Mouse (Mus musculus) heart, embryonic 14.5 days (tissue): ENCODE results near the gene G6pd2. TPM values are rescaled to one million over a fixed set of nuclear protein-coding genes. Genes with fewer than 3 reads are reported as not detected.

ENCODE experiments used
- ATAC-seq: fragments of 200-750 bp; cut with Nextera tagmentation; 2 replicates; pipeline ENCODE4 v1.8.0; 2017; ENCODE audit warnings: low read depth, moderate TSS enrichment; ENCODE audit not compliant: insufficient number of reproducible peaks, insufficient read depth, low FRiP score
- H3K27ac ChIP-seq, 2 experiments: fragments of 200-500 bp in 1 of 2; fragments of 300-500 bp in 1 of 2; sonication (generic) in 1 of 2; replicated peaks in 1 of 2; 2 replicates each; pipeline ENCODE4 v1.5.1; 2012 to 2014; ENCODE audit warnings: low read depth in 2 of 2, low read length in 2 of 2, control low read depth in 1 of 2, mild to moderate bottlenecking in 1 of 2, mixed read lengths in 1 of 2; ENCODE audit not compliant: control insufficient read depth in 1 of 2, insufficient read depth in 1 of 2
- H3K27me3 ChIP-seq: fragments of 300-500 bp; sonication (generic); 2 replicates; pipeline ENCODE4 v1.6.1; 2014; ENCODE audit warnings: mild to moderate bottlenecking, low read length, control low read depth; ENCODE audit not compliant: control insufficient read depth, insufficient read depth
- H3K36me3 ChIP-seq: fragments of 300-500 bp; sonication (generic); 2 replicates; pipeline ENCODE4 v1.6.1; 2014; ENCODE audit warnings: mild to moderate bottlenecking, control low read depth, low read length, mixed read lengths; ENCODE audit not compliant: control insufficient read depth, insufficient read depth
- H3K4me1 ChIP-seq, 2 experiments: fragments of 200-500 bp in 1 of 2; fragments of 300-500 bp in 1 of 2; sonication (generic) in 1 of 2; 2 replicates each; pipeline ENCODE4 v1.6.1; 2012 to 2014; ENCODE audit warnings: low read length in 2 of 2, control low read depth in 1 of 2, mixed read lengths in 1 of 2; ENCODE audit not compliant: control insufficient read depth in 2 of 2, insufficient read depth in 2 of 2
- H3K4me2 ChIP-seq: fragments of 300-500 bp; sonication (generic); 2 replicates; pipeline ENCODE4 v1.6.1; 2014; ENCODE audit warnings: mild to moderate bottlenecking, low read length
- H3K4me3 ChIP-seq, 2 experiments: fragments of 200-500 bp in 1 of 2; fragments of 300-500 bp in 1 of 2; sonication (generic) in 1 of 2; 2 replicates each; pipeline ENCODE4 v1.5.1; 2012 to 2014; ENCODE audit warnings: low read length in 2 of 2, mild to moderate bottlenecking in 2 of 2, control low read depth in 1 of 2, low read depth in 1 of 2, moderate library complexity in 1 of 2; ENCODE audit not compliant: control insufficient read depth in 1 of 2, insufficient read depth in 1 of 2
- H3K9ac ChIP-seq: fragments of 300-500 bp; sonication (generic); 2 replicates; pipeline ENCODE4 v1.6.1; 2014; ENCODE audit warnings: mild to moderate bottlenecking, low read length
- H3K9me3 ChIP-seq: fragments of 300-500 bp; sonication (generic); 2 replicates; pipeline ENCODE4 v1.6.1; 2016; ENCODE audit warnings: low read length, control low read depth; ENCODE audit not compliant: control insufficient read depth
- WGBS: fragments of 180-500 bp; shearing (Covaris S2); extraction: QIAGEN DNeasy Blood & Tissue Kit; methylation state at CpG from one replicate; pipeline ENCODE4 v1.1.7; 2014; 5-methylcytosine and 5-hydroxymethylcytosine counted together
- polyA plus RNA-seq: library from polyadenylated mRNA; unstranded; fragments of >200 nt; fragmentation: Nextera tagmentation; extraction: Ambion mirVana; gene quantifications from 2 replicates; pipeline ENCODE4 v1.2.1, GENCODE M21; 2014

The G6pd2 gene
- polyA plus RNA-seq, result not detected in 2 replicates

GRCm38 (mm10) chr5:61808516-61808915 is at the start of gene G6pd2:
G6pd2 (plus strand) TSS chr5:61808816.
- no peak for ATAC-seq
- H3K27me3 ChIP-seq, result no peaks in the 10 kb centered on the region
- WGBS, result 88% methylated on average over 2 of the region's 2 CpGs

GRCm38 (mm10) chr5:61764214-61764613 is 44.4 kb upstream of the G6pd2 start:
- H3K4me2 ChIP-seq, result no peak overlapping the region
- H3K27me3 ChIP-seq, result no peaks in the 10 kb centered on the region
- H3K4me1 ChIP-seq, result no peaks in the 10 kb centered on the region
- H3K36me3 ChIP-seq, result no peaks in the 10 kb centered on the region
- no peak overlapping the region for H3K27ac ChIP-seq
- WGBS, result 43% methylated on average over 1 of the region's 1 CpGs
- H3K4me3 ChIP-seq, result no peak overlapping the region
- no peaks in the 10 kb centered on the region for H3K9me3 ChIP-seq
- H3K9ac ChIP-seq, result no peak overlapping the region
- no peak for ATAC-seq

More at GRCm38 (mm10) chr5:61808516-61808915, at the start of gene G6pd2:
- Histone ChIP-seq H3K9ac (no peak within 1 kb of the TSS), H3K27ac (no peak within 1 kb of the TSS), H3K9me3 (no peaks in the 10 kb centered on the region), H3K36me3 (no peaks in the 10 kb centered on the region), H3K4me2 (no peak within 1 kb of the TSS), H3K4me3 (no peak within 1 kb of the TSS), H3K4me1 (no peaks in the 10 kb centered on the region)

DNA sequence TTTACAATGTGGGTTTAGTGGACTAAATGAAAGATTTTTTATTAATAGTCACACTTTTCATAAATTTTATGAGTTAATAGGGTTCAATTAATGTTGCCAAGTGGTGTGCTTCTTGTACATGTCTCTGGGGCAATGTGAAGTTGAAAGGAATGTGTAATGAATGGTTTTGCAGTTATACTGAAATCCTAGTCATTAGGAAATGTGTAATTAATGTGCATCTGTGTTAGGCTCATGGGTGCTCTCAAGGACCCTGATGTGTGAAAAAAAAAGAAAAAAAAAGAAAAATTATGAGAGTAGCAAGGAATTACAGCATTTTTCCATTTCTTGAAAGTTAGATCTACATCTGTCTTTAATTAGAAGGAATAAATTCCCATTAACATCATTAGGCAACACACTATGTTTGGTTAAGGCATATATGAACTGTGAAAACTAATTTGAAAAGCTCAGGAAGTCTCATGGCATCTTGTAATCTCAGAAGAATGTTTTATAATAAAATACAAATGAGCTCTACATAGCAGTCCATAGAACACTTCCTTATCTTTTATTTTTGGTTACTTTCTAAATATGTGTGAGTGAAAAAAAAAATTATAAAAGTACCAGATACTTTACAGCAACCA is 24.4 kb downstream of the G6pd2 start:
- H3K4me2 ChIP-seq, result no peak overlapping the region
- H3K9me3 ChIP-seq, result no peaks in the 10 kb centered on the region
- H3K4me1 ChIP-seq, result no peaks in the 10 kb centered on the region
- no peak overlapping the region for H3K9ac ChIP-seq
- no peak for ATAC-seq
- H3K27ac ChIP-seq, result no peak overlapping the region
- no peaks in the 10 kb centered on the region for H3K36me3 ChIP-seq
- no peaks in the 10 kb centered on the region for H3K27me3 ChIP-seq
- H3K4me3 ChIP-seq, result no peak overlapping the region

DNA sequence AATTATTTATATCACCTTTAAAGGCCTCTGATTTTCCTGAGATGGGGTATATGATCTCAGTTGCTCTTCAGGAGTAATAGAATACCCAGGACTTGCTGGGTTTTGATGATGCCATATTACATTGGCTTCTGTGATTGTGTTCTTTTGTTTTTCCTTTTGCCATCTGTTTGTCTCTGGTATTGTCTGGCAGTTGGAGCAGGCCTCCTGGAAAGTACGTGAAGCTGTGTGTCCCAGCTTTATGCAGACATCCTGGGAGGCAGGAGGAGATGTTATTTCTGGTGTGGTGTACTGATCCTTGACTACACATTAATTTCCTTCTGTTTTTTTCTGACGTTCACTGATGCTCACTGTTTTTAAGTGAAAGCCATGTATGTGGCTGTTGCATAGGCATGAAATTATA is 35.3 kb downstream of the G6pd2 start:
- ATAC-seq, result no peak
- 52% methylated on average over 2 of the region's 2 CpGs for WGBS
- Histone ChIP-seq H3K27ac (no peak overlapping the region), H3K4me3 (no peak overlapping the region), H3K9ac (no peak overlapping the region), H3K27me3 (no peaks in the 10 kb centered on the region), H3K36me3 (no peaks in the 10 kb centered on the region), H3K4me1 (no peaks in the 10 kb centered on the region), H3K4me2 (no peak overlapping the region), H3K9me3 (no peaks in the 10 kb centered on the region)
